Mouse (Mus musculus): ENCODE measurements around the gene Cyp2c23.

GRCm38 (mm10) chr19:44021502-44021901 is 7.5 kb downstream of the Cyp2c23 start:
- TF ChIP-seq CTCF (IDR thresholded peaks at IDR 0.05; ENCODE audit: borderline replicate concordance, extremely low read depth, insufficient read depth, insufficient read length) (no peak), POLR2A (IDR thresholded peaks at IDR 0.05; ENCODE audit: borderline replicate concordance, extremely low read depth, insufficient read depth, insufficient read length, poor library complexity, severe bottlenecking) (no peak)
